Mouse (Mus musculus) neural tube, embryonic 10.5 days (tissue): Measurements from ENCODE around the gene Mknk1.

Source experiments
- DNase-seq: peaks from one replicate; pipeline ENCODE4 v3.0.0-alpha.2; 2017; ENCODE audit warnings: low spot score; ENCODE audit errors: extremely low spot score

The Mknk1 gene

GRCm38 (mm10) chr4:115838696-115839641 is at the start of gene Mknk1:
Gene Mknk1 (plus strand): TSS chr4:115839198.
- peak; percentile 91 for DNase-seq

GRCm38 (mm10) chr4:115790864-115791263 is 48.1 kb upstream of the Mknk1 start:
- DNase-seq, result no peak

- no peak for DNase-seq
Observed at GRCm38 (mm10) chr4:115795360-115795759, 43.6 kb upstream of the Mknk1 start.

GRCm38 (mm10) chr4:115799981-115800380 is 39.0 kb upstream of the Mknk1 start:
- DNase-seq, result no peak

GRCm38 (mm10) chr4:115812326-115812725 is 26.7 kb upstream of the Mknk1 start:
- no peak for DNase-seq

- no peak for DNase-seq
Observed at GRCm38 (mm10) chr4:115815606-115816005, 23.4 kb upstream of the Mknk1 start.

- DNase-seq, result no peak
Observed at GRCm38 (mm10) chr4:115820199-115820598, 18.8 kb upstream of the Mknk1 start.

GRCm38 (mm10) chr4:115820944-115821343 is 18.1 kb upstream of the Mknk1 start:
- DNase-seq, result no peak

GRCm38 (mm10) chr4:115821431-115821830 is 17.6 kb upstream of the Mknk1 start:
- no peak for DNase-seq

GRCm38 (mm10) chr4:115821928-115822327 is 17.1 kb upstream of the Mknk1 start:
- DNase-seq, result no peak

- no peak for DNase-seq
Observed at GRCm38 (mm10) chr4:115824178-115824577, 14.8 kb upstream of the Mknk1 start.

- no peak for DNase-seq
Observed at GRCm38 (mm10) chr4:115825271-115825670, 13.7 kb upstream of the Mknk1 start.

- DNase-seq, result no peak
Observed at GRCm38 (mm10) chr4:115827066-115827465, 11.9 kb upstream of the Mknk1 start.

GRCm38 (mm10) chr4:115827535-115827887 is 11.5 kb upstream of the Mknk1 start:
- DNase-seq, result no peak

GRCm38 (mm10) chr4:115827888-115828571 is 11.0 kb upstream of the Mknk1 start, which contains the start of gene Mob3c:
Gene Mob3c (plus strand): TSS chr4:115828092.
- DNase-seq, result peak; percentile 79

GRCm38 (mm10) chr4:115828572-115828902 is 10.5 kb upstream of the Mknk1 start:
- no peak for DNase-seq

GRCm38 (mm10) chr4:115830491-115830890 is 8.5 kb upstream of the Mknk1 start:
- DNase-seq, result no peak

GRCm38 (mm10) chr4:115831221-115831620 is 7.8 kb upstream of the Mknk1 start:
- no peak for DNase-seq

- DNase-seq, result no peak
Observed at GRCm38 (mm10) chr4:115832040-115832439, 7.0 kb upstream of the Mknk1 start.

GRCm38 (mm10) chr4:115835576-115835975 is 3.4 kb upstream of the Mknk1 start:
- DNase-seq, result no peak

- DNase-seq, result no peak
Observed at GRCm38 (mm10) chr4:115838196-115838595, 802 bp upstream of the Mknk1 start.

GRCm38 (mm10) chr4:115839956-115840355 is 958 bp downstream of the Mknk1 start:
- DNase-seq, result no peak

- DNase-seq, result no peak
Observed at GRCm38 (mm10) chr4:115840842-115841241, 1.8 kb downstream of the Mknk1 start.
